Mouse (Mus musculus) spleen, adult 2 months (tissue): Measurements from ENCODE around the gene Cnksr3.

Experiments
- CTCF ChIP-seq: fragments of 200-500 bp; IDR thresholded peaks from 2 replicates; pipeline ENCODE4 v1.5.1; 2011; ENCODE audit warnings: mild to moderate bottlenecking, inconsistent platforms; ENCODE audit not compliant: insufficient read depth, insufficient read length, insufficient replicate concordance; ENCODE audit errors: extremely low read depth
- POLR2A ChIP-seq: fragments of 200-500 bp; IDR thresholded peaks from 2 replicates; pipeline ENCODE4 v1.6.1; 2011; ENCODE audit warnings: low read depth, low read length, inconsistent platforms

DNA sequence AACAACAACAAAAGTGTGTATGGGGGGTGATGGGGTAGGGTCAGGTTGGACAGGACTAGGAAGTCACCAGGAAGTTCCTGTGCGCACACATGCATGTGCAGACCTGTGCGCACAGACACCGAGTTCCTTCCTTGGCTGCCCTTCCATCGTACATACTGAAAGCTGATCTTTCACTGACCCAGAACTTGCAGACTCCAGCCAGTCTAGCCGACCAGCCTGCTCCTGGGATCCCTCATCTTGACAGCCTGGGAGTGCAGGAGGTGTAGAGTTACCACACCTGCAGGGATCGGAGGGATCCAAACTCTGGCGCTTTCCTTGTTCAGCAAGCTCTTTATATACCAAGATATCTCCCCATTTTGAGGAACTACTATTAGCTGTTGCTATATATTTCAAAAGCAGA, 94.3 kb downstream of the Cnksr3 start:
- TF ChIP-seq CTCF (no peak), POLR2A (no peak)
